Mouse (Mus musculus) gastrocnemius, adult 18-20 months (tissue): ENCODE results near the gene Pdcd6ip. TPM values are rescaled to one million over a fixed set of nuclear protein-coding genes. Genes with fewer than 3 reads are reported as not detected.
A peak's percentile ranks its signal among the peaks of the same experiment; 100 is the strongest.
"Not testable (repeated sequence)": the region's sequence is repeated elsewhere in the genome, so short reads cannot be mapped to it uniquely, and the experiment has no call there.

Source experiments
- DNase-seq: peaks from one replicate; pipeline ENCODE4 v3.0.0; 2021; ENCODE audit warnings: low spot score
- total RNA-seq, 2 experiments: library from RNA; stranded (reverse); gene quantifications; 2 replicates each; pipeline ENCODE4 v1.2.3; 2021

Gene Pdcd6ip
- total RNA-seq, 2 experiments from 2014 or later = 35.0 to 46.0 TPM

GRCm38 (mm10) chr9:113706108-113706507 lies 2.0 kb downstream of the Pdcd6ip start:
- no peak for DNase-seq

GRCm38 (mm10) chr9:113701441-113702160 lies 6.5 kb downstream of the Pdcd6ip start:
- no peak for DNase-seq

GRCm38 (mm10) chr9:113687461-113687860 lies 20.6 kb downstream of the Pdcd6ip start:
- DNase-seq = no peak

- DNase-seq = no peak
Observed at GRCm38 (mm10) chr9:113673721-113674120, 34.3 kb downstream of the Pdcd6ip start.

- DNase-seq = no peak
Observed at GRCm38 (mm10) chr9:113672352-113672751, 35.7 kb downstream of the Pdcd6ip start.

GRCm38 (mm10) chr9:113670857-113671106 lies 37.3 kb downstream of the Pdcd6ip start:
- no peak for DNase-seq

- no peak for DNase-seq
Observed at GRCm38 (mm10) chr9:113670105-113670856, 37.8 kb downstream of the Pdcd6ip start.

GRCm38 (mm10) chr9:113663476-113663875 lies 44.6 kb downstream of the Pdcd6ip start:
- no peak for DNase-seq

GRCm38 (mm10) chr9:113657837-113658236 lies 50.2 kb downstream of the Pdcd6ip start:
- no peak for DNase-seq

- no peak for DNase-seq
Observed at GRCm38 (mm10) chr9:113653571-113653970, 54.5 kb downstream of the Pdcd6ip start.

- no peak for DNase-seq
Observed at GRCm38 (mm10) chr9:113650787-113651186, 57.3 kb downstream of the Pdcd6ip start.

GRCm38 (mm10) chr9:113649211-113649610 lies 58.8 kb downstream of the Pdcd6ip start:
- DNase-seq = not testable (repeated sequence)

GRCm38 (mm10) chr9:113645837-113646169 lies 62.3 kb downstream of the Pdcd6ip start:
- DNase-seq = no peak

- DNase-seq = peak; percentile 53
Observed at GRCm38 (mm10) chr9:113645153-113645836, 62.8 kb downstream of the Pdcd6ip start.

GRCm38 (mm10) chr9:113644701-113645100 lies 63.4 kb downstream of the Pdcd6ip start:
- DNase-seq = no peak

GRCm38 (mm10) chr9:113644076-113644475 lies 64.0 kb downstream of the Pdcd6ip start:
- DNase-seq = no peak

GRCm38 (mm10) chr9:113643669-113644068 lies 64.4 kb downstream of the Pdcd6ip start:
- DNase-seq = no peak

- no peak for DNase-seq
Observed at GRCm38 (mm10) chr9:113634986-113635385, 73.1 kb downstream of the Pdcd6ip start.

GRCm38 (mm10) chr9:113633168-113633744 lies 74.8 kb downstream of the Pdcd6ip start:
- no peak for DNase-seq

- no peak for DNase-seq
Observed at GRCm38 (mm10) chr9:113632350-113633043, 75.6 kb downstream of the Pdcd6ip start.

- no peak for DNase-seq
Observed at GRCm38 (mm10) chr9:113629632-113630031, 78.4 kb downstream of the Pdcd6ip start.

- no peak for DNase-seq
Observed at GRCm38 (mm10) chr9:113629191-113629590, 78.9 kb downstream of the Pdcd6ip start.
